Mouse (Mus musculus) frontal cortex, postnatal 25 days (tissue): ENCODE measurements around the gene Capza2.

Experiments
- DNase-seq, 2 experiments: peaks; one replicate each; pipeline ENCODE4 v3.0.0; 2022; ENCODE audit warnings: low spot score in 2 of 2

Gene Capza2

GRCm38 (mm10) chr6:17635615-17636284, at the start of gene Capza2:
Gene Capza2, plus strand, starts transcription at chr6:17636234.
- DNase-seq = no peak

GRCm38 (mm10) chr6:17589049-17589952, 46.7 kb upstream of the Capza2 start:
- DNase-seq = peak; percentile 65 to 82

- DNase-seq = no peak
These were observed 45.9 kb upstream of the Capza2 start for GRCm38 (mm10) chr6:17589953-17590627.

- DNase-seq = no peak
These were observed 42.1 kb upstream of the Capza2 start for GRCm38 (mm10) chr6:17593971-17594370.

- DNase-seq = no peak
These were observed 40.1 kb upstream of the Capza2 start for GRCm38 (mm10) chr6:17595712-17596462.

- no peak for DNase-seq
These were observed 36.7 kb upstream of the Capza2 start for GRCm38 (mm10) chr6:17599373-17599772.

GRCm38 (mm10) chr6:17601526-17601925, 34.5 kb upstream of the Capza2 start:
- DNase-seq = no peak

GRCm38 (mm10) chr6:17606915-17607314, 29.1 kb upstream of the Capza2 start:
- no peak for DNase-seq

- DNase-seq = no peak
These were observed 24.6 kb upstream of the Capza2 start for GRCm38 (mm10) chr6:17611352-17612010.

- DNase-seq = no peak
These were observed 23.4 kb upstream of the Capza2 start for GRCm38 (mm10) chr6:17612652-17613051.

GRCm38 (mm10) chr6:17620823-17621222, 15.2 kb upstream of the Capza2 start:
- no peak for DNase-seq

- no peak for DNase-seq
These were observed 14.6 kb upstream of the Capza2 start for GRCm38 (mm10) chr6:17621436-17621835.

GRCm38 (mm10) chr6:17628701-17629455, 7.2 kb upstream of the Capza2 start:
- no peak for DNase-seq

GRCm38 (mm10) chr6:17629756-17630155, 6.3 kb upstream of the Capza2 start:
- no peak for DNase-seq

- no peak for DNase-seq
These were observed 4.4 kb upstream of the Capza2 start for GRCm38 (mm10) chr6:17631611-17632010.

GRCm38 (mm10) chr6:17633819-17634218, 2.2 kb upstream of the Capza2 start:
- DNase-seq = no peak

- DNase-seq = no peak
These were observed 1.0 kb upstream of the Capza2 start for GRCm38 (mm10) chr6:17634992-17635391.

- DNase-seq = peak; percentile 82 to 85
These were observed 733 bp downstream of the Capza2 start for GRCm38 (mm10) chr6:17636764-17637170.

- peak; percentile 18 to 27 for DNase-seq
These were observed 1.5 kb downstream of the Capza2 start for GRCm38 (mm10) chr6:17637205-17638203.
